Mouse (Mus musculus): ENCODE measurements around the gene Gm9903.

GRCm38 (mm10) chr5:33628820-33629300 lies 865 bp upstream of the Gm9903 start:
- TF ChIP-seq POLR2A (IDR thresholded peaks at IDR 0.05; ENCODE audit: borderline replicate concordance, extremely low read depth, low read depth, low read length) (no peak), CTCF (IDR thresholded peaks at IDR 0.05; ENCODE audit: insufficient read depth, low read length) (no peak)
